Mouse (Mus musculus): Measurements from ENCODE around the gene Zc3hav1l. TPM values are rescaled to one million over a fixed set of nuclear protein-coding genes. Genes with fewer than 3 reads are reported as not detected.

Zc3hav1l gene
- polyA plus RNA-seq, 1 experiment from 2014 or later = 5.3 TPM

- ATAC-seq (replicated peaks; ENCODE audit: low FRiP score, low read depth) (no peak), DNase-seq (ENCODE audit: low spot score) (no peak)
- Histone ChIP-seq H3K27me3 (ENCODE audit: insufficient read depth, low read length) (no peaks in the 10 kb centered on the region), H3K4me2 (ENCODE audit: low read length) (no peak overlapping the region; the same call in 1 of the 2 replicates), H3K4me3 (replicated peaks; ENCODE audit: low read depth, low read length) (no peak overlapping the region), H3K9me3 (replicated peaks; ENCODE audit: low read length) (no peaks in the 10 kb centered on the region), H3K27ac (no peak overlapping the region), H3K9ac (ENCODE audit: low read depth, low read length) (no peak overlapping the region), H3K36me3 (ENCODE audit: insufficient read depth, low read length) (no peaks in the 10 kb centered on the region), H3K4me1 (replicated peaks; ENCODE audit: insufficient read depth, low read length) (0 out of 2 replicates have a peak, but pooled peaks cover 4% of the 10 kb centered on the region)
- 59% methylated on average over 11 of the region's 11 CpGs for WGBS
- TF ChIP-seq CTCF (IDR thresholded peaks at IDR 0.05; ENCODE audit: low read depth) = no peak
These were observed 42.9 kb upstream of the Zc3hav1l start for GRCm38 (mm10) chr6:38341751-38342665.

- no peak overlapping the region for H3K9ac ChIP-seq (ENCODE audit: low read depth, low read length)
- WGBS = 80% methylated on average over 2 of the region's 2 CpGs
- 0 out of 2 replicates have a peak, but pooled peaks cover 4% of the 10 kb centered on the region for H3K4me1 ChIP-seq (replicated peaks; ENCODE audit: insufficient read depth, low read length)
- H3K4me2 ChIP-seq (ENCODE audit: low read length) = no peak overlapping the region
- H3K4me3 ChIP-seq (replicated peaks; ENCODE audit: low read depth, low read length) = no peak overlapping the region
- ATAC-seq (replicated peaks; ENCODE audit: low FRiP score, low read depth) (no peak), DNase-seq (ENCODE audit: low spot score) (no peak)
- H3K9me3 ChIP-seq (replicated peaks; ENCODE audit: low read length) = no peaks in the 10 kb centered on the region
- H3K27me3 ChIP-seq (ENCODE audit: insufficient read depth, low read length) = no peaks in the 10 kb centered on the region
- no peak overlapping the region for H3K27ac ChIP-seq
- TF ChIP-seq CTCF (IDR thresholded peaks at IDR 0.05; ENCODE audit: low read depth) = no peak
- 0 out of 2 replicates have a peak, but pooled peaks cover 3% of the 10 kb centered on the region for H3K36me3 ChIP-seq (ENCODE audit: insufficient read depth, low read length)
These were observed 40.0 kb upstream of the Zc3hav1l start for GRCm38 (mm10) chr6:38339078-38339477.

- H3K27ac ChIP-seq = no peak overlapping the region
- H3K36me3 ChIP-seq (ENCODE audit: insufficient read depth, low read length) = 0 out of 2 replicates have a peak, but pooled peaks cover 3% of the 10 kb centered on the region
- H3K4me1 ChIP-seq (replicated peaks; ENCODE audit: insufficient read depth, low read length) = 0 out of 2 replicates have a peak, but pooled peaks cover 4% of the 10 kb centered on the region
- H3K27me3 ChIP-seq (ENCODE audit: insufficient read depth, low read length) = no peaks in the 10 kb centered on the region
- H3K4me3 ChIP-seq (replicated peaks; ENCODE audit: low read depth, low read length) = no peak overlapping the region
- no peak for ATAC-seq (replicated peaks; ENCODE audit: low FRiP score, low read depth)
- DNase-seq (ENCODE audit: low spot score) = no peak
- no peak overlapping the region for H3K4me2 ChIP-seq (ENCODE audit: low read length)
- WGBS = 58% methylated on average over 6 of the region's 6 CpGs
- H3K9me3 ChIP-seq (replicated peaks; ENCODE audit: low read length) = no peaks in the 10 kb centered on the region
- H3K9ac ChIP-seq (ENCODE audit: low read depth, low read length) = no peak overlapping the region
- TF ChIP-seq CTCF (IDR thresholded peaks at IDR 0.05; ENCODE audit: low read depth) = no peak
These were observed 38.9 kb upstream of the Zc3hav1l start for GRCm38 (mm10) chr6:38337951-38338350.

GRCm38 (mm10) chr6:38337166-38337705 lies 38.2 kb upstream of the Zc3hav1l start:
- Histone ChIP-seq H3K4me1 (replicated peaks; ENCODE audit: insufficient read depth, low read length) (0 out of 2 replicates have a peak, but pooled peaks cover 4% of the 10 kb centered on the region), H3K9me3 (replicated peaks; ENCODE audit: low read length) (no peaks in the 10 kb centered on the region), H3K27me3 (ENCODE audit: insufficient read depth, low read length) (no peaks in the 10 kb centered on the region), H3K4me2 (ENCODE audit: low read length) (no peak overlapping the region), H3K9ac (ENCODE audit: low read depth, low read length) (no peak overlapping the region), H3K27ac (no peak overlapping the region), H3K4me3 (replicated peaks; ENCODE audit: low read depth, low read length) (no peak overlapping the region), H3K36me3 (ENCODE audit: insufficient read depth, low read length) (0 out of 2 replicates have a peak, but pooled peaks cover 3% of the 10 kb centered on the region)
- WGBS = 98% methylated on average over 4 of the region's 4 CpGs
- no peak for ATAC-seq (replicated peaks; ENCODE audit: low FRiP score, low read depth)
- TF ChIP-seq CTCF (IDR thresholded peaks at IDR 0.05; ENCODE audit: low read depth) = peak; percentile 8; the same call in 1 of the 2 replicates
- DNase-seq (ENCODE audit: low spot score) = no peak

DNA sequence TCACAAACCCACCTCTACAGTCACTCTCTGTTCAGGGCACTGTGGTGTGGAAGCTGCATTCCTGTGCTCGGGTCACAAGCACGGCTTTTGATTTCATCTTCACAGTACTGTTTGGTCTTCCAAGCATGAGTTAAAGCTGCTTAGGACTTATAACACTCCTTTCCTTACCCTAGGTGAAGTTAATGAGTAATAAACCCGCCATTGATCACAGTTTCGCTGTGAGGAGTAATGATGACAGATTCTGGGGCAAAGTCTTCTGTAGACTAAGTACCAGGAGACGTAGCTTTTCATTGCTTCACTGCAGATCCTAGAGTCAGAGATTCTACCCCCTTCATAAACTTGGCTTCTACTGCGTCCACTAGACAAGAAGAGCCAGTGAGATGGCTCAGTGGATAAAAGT lies 36.2 kb upstream of the Zc3hav1l start:
- H3K9ac ChIP-seq (ENCODE audit: low read depth, low read length) = no peak overlapping the region
- no peak for ATAC-seq (replicated peaks; ENCODE audit: low FRiP score, low read depth)
- no peaks in the 10 kb centered on the region for H3K9me3 ChIP-seq (replicated peaks; ENCODE audit: low read length)
- no peak for TF ChIP-seq CTCF (IDR thresholded peaks at IDR 0.05; ENCODE audit: low read depth)
- H3K4me3 ChIP-seq (replicated peaks; ENCODE audit: low read depth, low read length) = no peak overlapping the region
- H3K4me1 ChIP-seq (replicated peaks; ENCODE audit: insufficient read depth, low read length) = no peaks in the 10 kb centered on the region
- H3K27me3 ChIP-seq (ENCODE audit: insufficient read depth, low read length) = no peaks in the 10 kb centered on the region
- H3K36me3 ChIP-seq (ENCODE audit: insufficient read depth, low read length) = 0 out of 2 replicates have a peak, but pooled peaks cover 3% of the 10 kb centered on the region
- WGBS = 50% methylated on average over 6 of the region's 6 CpGs
- no peak overlapping the region for H3K4me2 ChIP-seq (ENCODE audit: low read length)
- no peak for DNase-seq (ENCODE audit: low spot score)
- H3K27ac ChIP-seq = no peak overlapping the region

- Histone ChIP-seq H3K4me1 (replicated peaks; ENCODE audit: insufficient read depth, low read length) (no peaks in the 10 kb centered on the region), H3K4me2 (ENCODE audit: low read length) (no peak overlapping the region), H3K27me3 (ENCODE audit: insufficient read depth, low read length) (no peaks in the 10 kb centered on the region), H3K9ac (ENCODE audit: low read depth, low read length) (no peak overlapping the region), H3K9me3 (replicated peaks; ENCODE audit: low read length) (no peaks in the 10 kb centered on the region), H3K36me3 (ENCODE audit: insufficient read depth, low read length) (no peaks in the 10 kb centered on the region), H3K4me3 (replicated peaks; ENCODE audit: low read depth, low read length) (no peak overlapping the region), H3K27ac (no peak overlapping the region)
- ATAC-seq (replicated peaks; ENCODE audit: low FRiP score, low read depth) (0 out of 2 replicates have a peak, but pooled peaks have one; percentile 46), DNase-seq (ENCODE audit: low spot score) (peak; percentile 83)
- peak; percentile 90 for TF ChIP-seq CTCF (IDR thresholded peaks at IDR 0.05; ENCODE audit: low read depth)
- 32% methylated on average over 4 of the region's 4 CpGs for WGBS
These were observed 27.5 kb upstream of the Zc3hav1l start for GRCm38 (mm10) chr6:38326596-38326995.
